Mouse (Mus musculus) liver, postnatal 0 days (tissue): ENCODE data around the gene Crym.

ENCODE experiments used
- CTCF ChIP-seq: sonication (generic); IDR thresholded peaks from 2 replicates; pipeline ENCODE4 v1.5.1; 2016; ENCODE audit warnings: antibody characterized with exemption, low read depth
- EP300 ChIP-seq: IDR thresholded peaks from 2 replicates; pipeline ENCODE4 v1.6.1; 2016; ENCODE audit warnings: antibody characterized with exemption, low read depth, mild to moderate bottlenecking

- TF ChIP-seq CTCF = no peak
- TF ChIP-seq EP300 = no peak
Measured at GRCm38 (mm10) chr7:120157575-120158061, 44.3 kb downstream of the Crym start.
